Mouse (Mus musculus) stomach, embryonic 15.5 days (tissue): ENCODE results near the gene Slc12a7. TPM values are rescaled to one million over a fixed set of nuclear protein-coding genes. Genes with fewer than 3 reads are reported as not detected.
A peak's percentile ranks its signal among the peaks of the same experiment; 100 is the strongest.
"Not testable (repeated sequence)": the region's sequence is repeated elsewhere in the genome, so short reads cannot be mapped to it uniquely, and the experiment has no call there.

Source experiments
- ATAC-seq: fragments of 200-750 bp; cut with Nextera tagmentation; 2 replicates; pipeline ENCODE4 v1.8.0; 2017; ENCODE audit warnings: low read depth, moderate number of reproducible peaks, moderate TSS enrichment; ENCODE audit not compliant: insufficient read depth, low FRiP score
- H3K27ac ChIP-seq: fragments of 300-500 bp; sonication (generic); 2 replicates; pipeline ENCODE4 v1.5.1; 2015; ENCODE audit warnings: mild to moderate bottlenecking, inconsistent platforms
- H3K27me3 ChIP-seq: fragments of 300-500 bp; sonication (generic); replicated peaks from 2 replicates; pipeline ENCODE4 v1.6.1; 2015; ENCODE audit warnings: inconsistent platforms
- H3K36me3 ChIP-seq: fragments of 300-500 bp; sonication (generic); 2 replicates; pipeline ENCODE4 v1.6.1; 2015; ENCODE audit warnings: inconsistent platforms
- H3K4me1 ChIP-seq: fragments of 300-500 bp; sonication (generic); 2 replicates; pipeline ENCODE4 v1.6.1; 2015; ENCODE audit warnings: inconsistent platforms
- H3K4me2 ChIP-seq: fragments of 300-500 bp; sonication (generic); 2 replicates; pipeline ENCODE4 v1.6.1; 2015; ENCODE audit warnings: mild to moderate bottlenecking, inconsistent platforms
- H3K4me3 ChIP-seq: fragments of 300-500 bp; sonication (generic); replicated peaks from 2 replicates; pipeline ENCODE4 v1.5.1; 2015; ENCODE audit warnings: inconsistent platforms
- H3K9ac ChIP-seq: fragments of 300-500 bp; sonication (generic); 2 replicates; pipeline ENCODE4 v1.6.1; 2015; ENCODE audit warnings: inconsistent platforms
- H3K9me3 ChIP-seq: fragments of 300-500 bp; sonication (generic); 2 replicates; pipeline ENCODE4 v1.6.1; 2016; ENCODE audit warnings: inconsistent platforms
- WGBS: fragments of 180-500 bp; shearing (Covaris S2); methylation state at CpG from one replicate; pipeline ENCODE4 v1.1.7; 2015; 5-methylcytosine and 5-hydroxymethylcytosine counted together
- polyA plus RNA-seq: library from polyadenylated mRNA; unstranded; fragments of >200 nt; fragmentation: Nextera tagmentation; extraction: Ambion mirVana; gene quantifications from 2 replicates; pipeline ENCODE4 v1.2.1, GENCODE M21; 2015

The Slc12a7 gene
- polyA plus RNA-seq, 1 experiment from 2014 or later = 17.5 TPM

- H3K9ac ChIP-seq = no peak overlapping the region
- no peak overlapping the region for H3K4me3 ChIP-seq
- H3K27ac ChIP-seq = no peak overlapping the region
- H3K4me2 ChIP-seq = no peak overlapping the region
- WGBS = 29% methylated on average over 8 of the region's 8 CpGs
- no peaks in the 10 kb centered on the region for H3K4me1 ChIP-seq
- no peaks in the 10 kb centered on the region for H3K9me3 ChIP-seq
- no peak for ATAC-seq
- H3K27me3 ChIP-seq = no peaks in the 10 kb centered on the region
- no peaks in the 10 kb centered on the region for H3K36me3 ChIP-seq
Observed at GRCm38 (mm10) chr13:73723081-73723668, 9.7 kb upstream of the Slc12a7 start.

GRCm38 (mm10) chr13:73725315-73725714 lies 7.6 kb upstream of the Slc12a7 start:
- Histone ChIP-seq H3K9me3 (no peaks in the 10 kb centered on the region), H3K4me1 (no peaks in the 10 kb centered on the region)
- 71% methylated on average over 5 of the region's 5 CpGs for WGBS

GRCm38 (mm10) chr13:73727621-73728025 lies 5.3 kb upstream of the Slc12a7 start:
- ATAC-seq = no peak
- H3K4me1 ChIP-seq = no peaks in the 10 kb centered on the region
- no peak overlapping the region for H3K4me2 ChIP-seq
- H3K36me3 ChIP-seq = no peaks in the 10 kb centered on the region
- no peak overlapping the region for H3K4me3 ChIP-seq
- H3K27me3 ChIP-seq = no peaks in the 10 kb centered on the region
- no peaks in the 10 kb centered on the region for H3K9me3 ChIP-seq
- H3K27ac ChIP-seq = no peak overlapping the region
- 46% methylated on average over 2 of the region's 2 CpGs for WGBS
- H3K9ac ChIP-seq = no peak overlapping the region

More at GRCm38 (mm10) chr13:73725315-73725714, 7.6 kb upstream of the Slc12a7 start:
- Histone ChIP-seq H3K4me3 (no peak overlapping the region), H3K4me2 (no peak overlapping the region), H3K36me3 (no peaks in the 10 kb centered on the region), H3K9ac (no peak overlapping the region), H3K27me3 (no peaks in the 10 kb centered on the region), H3K27ac (no peak overlapping the region)
- no peak for ATAC-seq

GRCm38 (mm10) chr13:73728633-73729032 lies 4.3 kb upstream of the Slc12a7 start:
- Histone ChIP-seq H3K9ac (no peak overlapping the region), H3K4me3 (no peak overlapping the region), H3K27ac (no peak overlapping the region), H3K9me3 (no peaks in the 10 kb centered on the region), H3K36me3 (no peaks in the 10 kb centered on the region), H3K4me2 (no peak overlapping the region), H3K4me1 (peaks cover 3% of the 10 kb centered on the region; the same call in 1 of the 2 replicates), H3K27me3 (0 out of 2 replicates have a peak, but pooled peaks cover under 1% of the 10 kb centered on the region)
- peak; percentile 40; the same call in 1 of the 2 replicates for ATAC-seq

- Histone ChIP-seq H3K9ac (no peak overlapping the region), H3K27ac (no peak overlapping the region), H3K4me2 (no peak overlapping the region), H3K4me3 (no peak overlapping the region), H3K36me3 (no peaks in the 10 kb centered on the region), H3K27me3 (0 out of 2 replicates have a peak, but pooled peaks cover 4% of the 10 kb centered on the region), H3K4me1 (peaks cover 3% of the 10 kb centered on the region; the same call in 1 of the 2 replicates), H3K9me3 (no peaks in the 10 kb centered on the region)
- ATAC-seq = no peak
- WGBS = 54% methylated on average over 1 of the region's 1 CpGs
Observed at GRCm38 (mm10) chr13:73730913-73731312, 2.0 kb upstream of the Slc12a7 start.

- 65% methylated on average over 7 of the region's 7 CpGs for WGBS
- Histone ChIP-seq H3K27me3 (0 out of 2 replicates have a peak, but pooled peaks cover 4% of the 10 kb centered on the region), H3K27ac (no peak overlapping the region), H3K9ac (no peak overlapping the region), H3K4me1 (peaks cover 3% of the 10 kb centered on the region; the same call in 1 of the 2 replicates), H3K9me3 (no peaks in the 10 kb centered on the region), H3K4me2 (peak overlapping the region; percentile 73), H3K36me3 (no peaks in the 10 kb centered on the region), H3K4me3 (peak overlapping the region; percentile 35)
- ATAC-seq = no peak
Observed at GRCm38 (mm10) chr13:73732235-73732634, 659 bp upstream of the Slc12a7 start.

- Histone ChIP-seq H3K36me3 (no peaks in the 10 kb centered on the region), H3K9ac (no peak overlapping the region), H3K9me3 (no peaks in the 10 kb centered on the region), H3K4me1 (peaks cover 3% of the 10 kb centered on the region; the same call in 1 of the 2 replicates), H3K27ac (no peak overlapping the region), H3K4me3 (no peak overlapping the region), H3K27me3 (0 out of 2 replicates have a peak, but pooled peaks cover 4% of the 10 kb centered on the region), H3K4me2 (no peak overlapping the region)
- ATAC-seq = no peak
- WGBS = 84% methylated on average over 1 of the region's 1 CpGs
Observed at GRCm38 (mm10) chr13:73734379-73734778, 1.5 kb downstream of the Slc12a7 start.

- Histone ChIP-seq H3K27ac (no peak overlapping the region), H3K9ac (no peak overlapping the region), H3K9me3 (no peaks in the 10 kb centered on the region), H3K4me2 (no peak overlapping the region), H3K4me3 (no peak overlapping the region), H3K36me3 (no peaks in the 10 kb centered on the region), H3K27me3 (0 out of 2 replicates have a peak, but pooled peaks cover 4% of the 10 kb centered on the region), H3K4me1 (peaks cover 3% of the 10 kb centered on the region; the same call in 1 of the 2 replicates)
- peak; percentile 67 for ATAC-seq
- 39% methylated on average over 8 of the region's 8 CpGs for WGBS
Observed at GRCm38 (mm10) chr13:73735270-73735669, 2.4 kb downstream of the Slc12a7 start.

- ATAC-seq = no peak
- no peaks in the 10 kb centered on the region for H3K36me3 ChIP-seq
- 0 out of 2 replicates have a peak, but pooled peaks cover 4% of the 10 kb centered on the region for H3K27me3 ChIP-seq
- no peaks in the 10 kb centered on the region for H3K9me3 ChIP-seq
- WGBS = 70% methylated on average over 2 of the region's 2 CpGs
- no peak overlapping the region for H3K9ac ChIP-seq
- no peak overlapping the region for H3K4me3 ChIP-seq
- H3K4me1 ChIP-seq = peaks cover 3% of the 10 kb centered on the region; the same call in 1 of the 2 replicates
- no peak overlapping the region for H3K4me2 ChIP-seq
- H3K27ac ChIP-seq = no peak overlapping the region
Observed at GRCm38 (mm10) chr13:73735928-73736327, 3.0 kb downstream of the Slc12a7 start.

GRCm38 (mm10) chr13:73736943-73737342 lies 4.0 kb downstream of the Slc12a7 start:
- H3K9me3 ChIP-seq = no peaks in the 10 kb centered on the region
- 0 out of 2 replicates have a peak, but pooled peaks cover 4% of the 10 kb centered on the region for H3K27me3 ChIP-seq
- H3K4me3 ChIP-seq = no peak overlapping the region
- WGBS = 77% methylated on average over 3 of the region's 3 CpGs
- no peak overlapping the region for H3K27ac ChIP-seq
- H3K9ac ChIP-seq = no peak overlapping the region
- peaks cover 3% of the 10 kb centered on the region; the same call in 1 of the 2 replicates for H3K4me1 ChIP-seq
- no peak overlapping the region for H3K4me2 ChIP-seq
- no peaks in the 10 kb centered on the region for H3K36me3 ChIP-seq
- no peak for ATAC-seq

GRCm38 (mm10) chr13:73740399-73740944 lies 7.6 kb downstream of the Slc12a7 start:
- WGBS = 21% methylated on average over 2 of the region's 2 CpGs
- H3K27me3 ChIP-seq, H3K36me3 ChIP-seq, H3K4me1 ChIP-seq, H3K27ac ChIP-seq, H3K9ac ChIP-seq, H3K4me3 ChIP-seq, ATAC-seq, H3K4me2 ChIP-seq, H3K9me3 ChIP-seq: not testable (repeated sequence)

GRCm38 (mm10) chr13:73742944-73743343 lies 10.1 kb downstream of the Slc12a7 start:
- no peaks in the 10 kb centered on the region for H3K36me3 ChIP-seq
- ATAC-seq = 0 out of 2 replicates have a peak, but pooled peaks have one; percentile 16
- H3K27ac ChIP-seq = no peak overlapping the region
- H3K9me3 ChIP-seq = no peaks in the 10 kb centered on the region
- no peak overlapping the region for H3K4me3 ChIP-seq
- H3K9ac ChIP-seq = no peak overlapping the region
- H3K27me3 ChIP-seq = no peaks in the 10 kb centered on the region
- no peak overlapping the region for H3K4me2 ChIP-seq
- no peaks in the 10 kb centered on the region for H3K4me1 ChIP-seq
- 53% methylated on average over 4 of the region's 4 CpGs for WGBS
